Mouse (Mus musculus) bone marrow macrophage, adult 2 months (primary cell): ENCODE results near the gene Tas2r138. TPM values are rescaled to one million over a fixed set of nuclear protein-coding genes. Genes with fewer than 3 reads are reported as not detected.
"Not testable (repeated sequence)": the region's sequence is repeated elsewhere in the genome, so short reads cannot be mapped to it uniquely, and the experiment has no call there.

ENCODE experiments used
- H3K27ac ChIP-seq: 2 replicates; pipeline ENCODE4 v1.5.1; 2012; ENCODE audit warnings: low read depth, low read length; ENCODE audit not compliant: insufficient read depth
- H3K4me1 ChIP-seq: 2 replicates; pipeline ENCODE4 v1.6.1; 2012; ENCODE audit warnings: low read length; ENCODE audit not compliant: control insufficient read depth, insufficient read depth
- H3K4me3 ChIP-seq: 2 replicates; pipeline ENCODE4 v1.5.1; 2012; ENCODE audit warnings: mild to moderate bottlenecking, low read length, moderate library complexity; ENCODE audit not compliant: insufficient read depth
- CTCF ChIP-seq: IDR thresholded peaks from 2 replicates; pipeline ENCODE4 v1.5.1; 2012; ENCODE audit warnings: low read depth, mild to moderate bottlenecking, low read length, moderate library complexity
- POLR2A ChIP-seq: IDR thresholded peaks from 2 replicates; pipeline ENCODE4 v1.6.1; 2012; ENCODE audit warnings: mild to moderate bottlenecking, low read depth, low read length, borderline replicate concordance
- polyA plus RNA-seq: library from polyadenylated mRNA; stranded (reverse); fragments of >200 nt; gene quantifications from 2 replicates; pipeline ENCODE4 v1.2.4, GENCODE M21; 2012; ENCODE audit not compliant: missing spikeins, insufficient read depth, insufficient read length

The Tas2r138 gene
- polyA plus RNA-seq, 1 experiment, result not detected

- no peak for TF ChIP-seq POLR2A
- peak; percentile 74 for TF ChIP-seq CTCF
- Histone ChIP-seq H3K27ac (no peak overlapping the region), H3K4me1 (peaks cover 3% of the 10 kb centered on the region; the same call in 1 of the 2 replicates), H3K4me3 (no peak overlapping the region)
Observed at GRCm38 (mm10) chr6:40617965-40618364, 4.9 kb upstream of the Tas2r138 start.

DNA sequence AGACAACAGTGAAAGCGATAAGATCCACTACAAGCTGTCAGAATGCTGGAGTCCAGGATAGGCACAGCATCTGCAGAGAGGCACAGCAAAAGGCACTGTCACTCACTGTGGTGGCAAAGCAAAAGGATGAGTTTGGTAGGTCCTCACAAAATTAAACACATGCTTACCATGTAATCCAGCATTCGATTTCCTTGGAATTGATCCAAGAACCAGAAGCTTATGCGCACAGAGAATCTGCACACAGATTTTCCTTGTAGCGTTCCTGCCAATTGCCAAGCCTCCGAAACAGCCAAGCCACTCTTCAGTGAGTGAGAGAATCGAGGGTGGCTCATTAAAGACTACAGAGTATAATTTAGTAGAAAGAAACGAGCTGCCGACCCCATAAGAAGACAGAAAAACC lies 2.9 kb downstream of the Tas2r138 start:
- H3K27ac ChIP-seq, result no peak overlapping the region
- H3K4me3 ChIP-seq, result no peak overlapping the region
- TF ChIP-seq CTCF, result no peak
- no peak for TF ChIP-seq POLR2A
- H3K4me1 ChIP-seq, result peaks cover 9% of the 10 kb centered on the region

DNA sequence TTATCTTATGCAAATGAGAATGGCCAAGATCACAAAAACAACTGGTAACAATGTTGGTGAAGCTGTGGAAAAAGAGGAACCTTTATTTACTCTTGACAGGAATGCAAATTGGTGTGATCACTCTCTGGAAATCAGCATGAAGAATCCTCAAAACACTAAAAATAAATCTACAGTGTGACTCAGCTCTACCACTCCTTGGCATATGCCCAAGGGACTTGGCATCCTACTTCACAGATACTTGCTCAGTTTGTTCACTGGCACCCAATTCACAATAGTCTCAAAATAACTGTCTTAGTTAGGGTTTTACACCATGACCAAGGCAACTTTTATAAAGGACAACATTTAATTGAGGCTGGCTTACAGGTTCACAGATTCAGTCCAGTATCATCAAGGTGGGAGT lies 5.7 kb downstream of the Tas2r138 start:
- H3K4me1 ChIP-seq, result peaks cover 7% of the 10 kb centered on the region
- TF ChIP-seq CTCF, result no peak
- TF ChIP-seq POLR2A, result no peak
- H3K27ac ChIP-seq, result no peak overlapping the region
- H3K4me3 ChIP-seq, result no peak overlapping the region

- not testable (repeated sequence) for H3K4me3 ChIP-seq, H3K27ac ChIP-seq, H3K4me1 ChIP-seq
Observed at GRCm38 (mm10) chr6:40598546-40598945, 14.6 kb downstream of the Tas2r138 start.

DNA sequence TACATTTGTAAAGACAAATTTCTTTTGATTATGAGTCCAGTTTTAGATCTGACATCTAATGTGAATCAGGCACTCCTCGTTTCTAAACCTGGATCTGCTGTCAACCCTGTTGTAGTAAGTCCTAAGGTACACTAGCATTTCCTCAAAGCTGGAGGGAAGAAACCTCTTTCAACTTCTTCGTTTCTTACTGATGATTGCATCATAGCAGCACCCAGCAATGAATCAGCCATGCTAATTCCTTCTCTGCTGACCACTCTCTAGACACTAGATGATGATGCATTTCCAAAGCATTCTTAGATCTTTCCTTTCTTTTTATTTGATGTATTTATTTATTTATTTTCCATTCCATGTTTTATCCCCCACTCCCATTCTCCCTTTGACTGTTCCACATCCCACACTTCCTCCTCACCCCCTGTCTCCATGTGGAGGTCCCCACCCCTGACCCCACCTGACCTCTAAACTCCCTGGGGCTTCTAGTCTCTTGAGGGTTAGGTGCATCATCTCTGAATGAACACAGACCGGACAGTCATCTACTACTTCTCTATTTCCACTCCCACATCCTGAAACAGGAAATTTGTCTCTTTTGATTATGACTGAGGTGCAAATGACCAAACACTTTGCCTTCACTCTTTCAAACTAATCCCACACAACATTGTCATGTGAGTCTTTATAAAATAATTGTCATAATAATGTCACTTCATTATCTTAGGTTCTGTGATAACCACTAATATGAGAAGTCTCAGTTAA lies 18.1 kb downstream of the Tas2r138 start:
- no peak for TF ChIP-seq CTCF
- TF ChIP-seq POLR2A, result no peak
- H3K4me3 ChIP-seq, result no peak overlapping the region
- peak overlapping the region; percentile 34 for H3K27ac ChIP-seq
- peaks cover 8% of the 10 kb centered on the region for H3K4me1 ChIP-seq

DNA sequence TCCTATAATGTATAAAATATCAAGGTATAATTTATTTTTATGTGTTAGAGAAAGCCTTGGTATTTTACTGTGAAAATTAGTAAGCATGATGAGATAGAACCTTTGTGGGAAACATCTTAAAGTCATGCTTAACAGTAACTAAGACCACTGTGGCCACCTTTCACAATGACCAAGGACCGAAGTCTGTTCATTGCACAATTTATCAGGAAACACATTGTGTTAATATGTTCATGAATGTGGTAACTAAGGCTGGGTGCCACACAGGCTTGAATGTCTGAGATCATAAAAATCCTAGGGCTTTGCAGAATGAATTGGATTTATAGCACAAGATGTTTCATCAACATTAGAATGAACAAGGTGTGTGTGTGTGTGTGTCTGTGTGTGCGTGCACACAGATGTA lies 24.8 kb downstream of the Tas2r138 start:
- no peak for TF ChIP-seq CTCF
- TF ChIP-seq POLR2A, result no peak
- no peak overlapping the region for H3K27ac ChIP-seq
- peaks cover 14% of the 10 kb centered on the region for H3K4me1 ChIP-seq

GRCm38 (mm10) chr6:40585645-40586044 lies 27.5 kb downstream of the Tas2r138 start, which contains the start of gene Clec5a:
Gene Clec5a (minus strand): TSS chr6:40585821.
- Histone ChIP-seq H3K4me3 (peak within 1 kb of the TSS; percentile 51), H3K4me1 (peaks cover 20% of the 10 kb centered on the region), H3K27ac (peak within 1 kb of the TSS; percentile 70)
- no peak for TF ChIP-seq POLR2A
- no peak for TF ChIP-seq CTCF

More for the DNA sequence above, 24.8 kb downstream of the Tas2r138 start:
- H3K4me3 ChIP-seq, result no peak overlapping the region

GRCm38 (mm10) chr6:40584336-40584735 lies 28.8 kb downstream of the Tas2r138 start:
- no peak overlapping the region for H3K4me3 ChIP-seq
- no peak overlapping the region for H3K27ac ChIP-seq
- peaks cover 23% of the 10 kb centered on the region for H3K4me1 ChIP-seq
- TF ChIP-seq POLR2A (no peak), CTCF (no peak)

- Histone ChIP-seq H3K4me3 (no peak overlapping the region), H3K4me1 (peaks cover 42% of the 10 kb centered on the region), H3K27ac (peak overlapping the region; percentile 77)
- TF ChIP-seq POLR2A (no peak), CTCF (no peak)
Observed at GRCm38 (mm10) chr6:40576305-40576704, 36.8 kb downstream of the Tas2r138 start.

- TF ChIP-seq POLR2A, result no peak
- TF ChIP-seq CTCF, result no peak
- Histone ChIP-seq H3K4me1 (peaks cover 36% of the 10 kb centered on the region), H3K4me3 (no peak overlapping the region), H3K27ac (peak overlapping the region; percentile 78)
Observed at GRCm38 (mm10) chr6:40573618-40574017, 39.5 kb downstream of the Tas2r138 start.

GRCm38 (mm10) chr6:40569187-40569586 lies 43.9 kb downstream of the Tas2r138 start, which contains the start of gene Olfr460:
Gene Olfr460 (plus strand): TSS chr6:40569487.
- H3K27ac ChIP-seq, result no peak within 1 kb of the TSS
- peaks cover 18% of the 10 kb centered on the region for H3K4me1 ChIP-seq
- no peak within 1 kb of the TSS for H3K4me3 ChIP-seq
- TF ChIP-seq POLR2A (no peak), CTCF (no peak)

Other genes starting within 250 kb of the Tas2r138 start
- 3.2 and 3.8 TPM in 2 replicates for gene E330009J07Rik, start 177.2 kb downstream of the Tas2r138 start, polyA plus RNA-seq
- not detected in 2 replicates for gene Wee2, start 174.2 kb downstream of the Tas2r138 start, polyA plus RNA-seq
- 49.8 and 58.1 TPM in 2 replicates for gene Ssbp1, start 142.0 kb downstream of the Tas2r138 start, polyA plus RNA-seq
- gene Tas2r137, start 122.1 kb downstream of the Tas2r138 start, polyA plus RNA-seq, result not detected in 2 replicates
- gene Tas2r108, start 119.8 kb downstream of the Tas2r138 start, polyA plus RNA-seq, result not detected in 2 replicates
- gene Prss37, start 93.8 kb downstream of the Tas2r138 start, polyA plus RNA-seq, result not detected in 2 replicates
- not detected in 2 replicates for gene Olfr461, start 58.3 kb downstream of the Tas2r138 start, polyA plus RNA-seq
- gene Olfr460, start 43.8 kb downstream of the Tas2r138 start, polyA plus RNA-seq, result not detected in 2 replicates
- 49.9 and 57.2 TPM in 2 replicates for gene Clec5a, start 27.5 kb downstream of the Tas2r138 start, polyA plus RNA-seq
- gene Mgam, start 15.5 kb upstream of the Tas2r138 start, polyA plus RNA-seq, result 0.16 and 0.24 TPM in 2 replicates